Mouse (Mus musculus) liver, postnatal 0 days (tissue): ENCODE measurements around the gene Map10.

Experiments
- CTCF ChIP-seq: sonication (generic); IDR thresholded peaks from 2 replicates; pipeline ENCODE4 v1.5.1; 2016; ENCODE audit warnings: antibody characterized with exemption, low read depth
- EP300 ChIP-seq: IDR thresholded peaks from 2 replicates; pipeline ENCODE4 v1.6.1; 2016; ENCODE audit warnings: antibody characterized with exemption, low read depth, mild to moderate bottlenecking

DNA sequence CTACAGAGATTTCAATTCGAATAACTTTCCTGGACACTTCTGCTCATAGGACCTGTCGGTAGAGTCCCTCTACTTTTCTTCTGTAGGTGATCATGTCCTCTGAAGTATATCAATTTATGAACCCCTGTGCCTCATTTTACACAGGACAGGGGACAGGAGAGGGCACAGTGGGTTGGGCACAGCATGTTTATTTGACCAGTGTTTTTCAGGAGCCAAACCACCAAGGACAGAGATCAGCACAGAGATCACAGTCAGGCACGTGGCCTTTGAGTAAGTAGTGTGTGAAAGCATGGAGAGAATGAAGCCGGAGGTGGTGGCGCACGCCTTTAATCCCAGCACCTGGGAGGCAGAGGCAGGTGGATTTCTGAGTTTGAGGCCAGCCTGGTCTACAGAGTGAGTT, 7.9 kb downstream of the Map10 start:
- TF ChIP-seq CTCF (no peak), EP300 (no peak)
